Mouse (Mus musculus): ENCODE data around the gene Psd4. TPM values are rescaled to one million over a fixed set of nuclear protein-coding genes. Genes with fewer than 3 reads are reported as not detected.

Psd4 gene
- polyA plus RNA-seq, 1 experiment: 41.1 TPM

DNA sequence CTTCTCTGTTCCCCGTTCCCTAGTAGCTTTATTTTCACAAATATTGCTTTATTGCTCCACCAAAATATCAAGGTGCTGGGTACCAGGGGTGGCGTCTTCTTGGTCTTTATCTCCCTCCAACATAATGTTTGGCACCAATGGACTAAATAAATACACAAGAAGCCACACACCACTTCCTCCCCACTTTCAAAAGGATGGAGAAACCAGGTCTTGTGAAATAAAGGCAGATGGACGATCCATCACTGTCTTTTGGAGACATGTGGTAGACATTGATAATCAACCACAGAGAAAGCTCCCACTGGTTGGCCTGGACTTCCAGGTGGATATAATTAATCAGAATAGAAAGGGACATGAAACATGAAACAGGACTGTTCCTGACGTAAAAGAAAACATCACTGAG lies 62.4 kb downstream of the Psd4 start:
- DNase-seq (ENCODE audit: low read depth in 1 of 2, low spot score in 2 of 2): no peak
- TF ChIP-seq POLR2A (IDR thresholded peaks at IDR 0.05; ENCODE audit: low read depth, low read length) (no peak), CTCF (IDR thresholded peaks at IDR 0.05; ENCODE audit: extremely low read depth, insufficient read depth, insufficient read length, insufficient replicate concordance) (no peak)
- WGBS: 61% methylated on average over 4 of the region's 4 CpGs
- Histone ChIP-seq H3K27ac (ENCODE audit: insufficient read depth, low read length) (no peak overlapping the region), H3K4me1 (ENCODE audit: control insufficient read depth, insufficient read depth, insufficient read length) (no peaks in the 10 kb centered on the region), H3K4me3 (ENCODE audit: extremely low read depth, insufficient read depth, insufficient read length) (no peak overlapping the region), H3K27me3 (ENCODE audit: control insufficient read depth, insufficient read depth, low read length) (no peaks in the 10 kb centered on the region), H3K36me3 (ENCODE audit: control insufficient read depth, insufficient read depth, low read length) (no peaks in the 10 kb centered on the region)

DNA sequence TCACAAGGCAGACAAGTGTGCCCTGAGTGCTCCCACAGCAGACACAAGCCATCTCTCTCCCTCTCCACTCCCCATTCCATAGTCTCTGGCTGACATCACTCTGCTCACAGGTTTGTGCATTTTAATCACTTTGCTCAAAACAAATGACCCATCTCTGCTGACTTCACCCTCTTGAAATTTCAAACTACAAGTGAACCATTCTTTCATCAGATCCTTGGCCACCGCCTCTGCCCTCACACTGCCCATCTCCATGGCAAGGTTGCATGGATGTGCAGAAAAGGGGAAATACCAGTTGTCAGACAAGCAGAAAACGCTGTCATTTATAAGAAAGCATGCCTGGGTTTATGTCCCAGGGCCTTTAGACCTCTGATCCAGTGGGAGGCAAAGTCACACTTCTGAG lies 67.3 kb downstream of the Psd4 start:
- no peak for DNase-seq (ENCODE audit: low read depth in 1 of 2, low spot score in 2 of 2)
- no peak for TF ChIP-seq CTCF (IDR thresholded peaks at IDR 0.05; ENCODE audit: extremely low read depth, insufficient read depth, insufficient read length, insufficient replicate concordance)
- no peak for TF ChIP-seq POLR2A (IDR thresholded peaks at IDR 0.05; ENCODE audit: low read depth, low read length)
- 72% methylated on average over 2 of the region's 2 CpGs for WGBS

DNA sequence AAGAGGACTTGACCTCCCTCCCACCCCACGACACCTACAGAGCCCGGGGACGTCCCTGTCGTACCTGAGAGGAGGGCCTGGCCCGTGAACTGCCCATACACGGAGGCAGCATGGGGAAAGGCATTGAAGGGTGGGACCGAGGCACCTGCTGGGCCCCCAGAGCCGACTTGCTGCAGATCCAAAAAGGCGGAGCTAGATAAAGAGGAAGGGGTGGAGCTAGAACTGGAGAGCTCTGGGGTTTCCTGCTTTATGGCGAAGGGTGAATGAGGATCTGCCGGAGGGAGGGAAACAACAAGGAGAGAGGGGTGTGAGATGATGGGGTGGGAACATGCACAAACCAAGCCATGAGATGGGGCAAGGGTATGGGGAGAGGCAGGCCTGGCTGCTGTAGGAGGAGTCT lies 68.3 kb downstream of the Psd4 start:
- Histone ChIP-seq H3K36me3 (ENCODE audit: control insufficient read depth, insufficient read depth, low read length) (no peaks in the 10 kb centered on the region), H3K4me3 (ENCODE audit: extremely low read depth, insufficient read depth, insufficient read length) (no peak overlapping the region), H3K4me1 (ENCODE audit: control insufficient read depth, insufficient read depth, insufficient read length) (no peaks in the 10 kb centered on the region), H3K27ac (ENCODE audit: insufficient read depth, low read length) (no peak overlapping the region), H3K27me3 (ENCODE audit: control insufficient read depth, insufficient read depth, low read length) (no peaks in the 10 kb centered on the region)
- DNase-seq (ENCODE audit: low read depth in 1 of 2, low spot score in 2 of 2): no peak
- 73% methylated on average over 11 of the region's 11 CpGs for WGBS
- TF ChIP-seq POLR2A (IDR thresholded peaks at IDR 0.05; ENCODE audit: low read depth, low read length) (no peak), CTCF (IDR thresholded peaks at IDR 0.05; ENCODE audit: extremely low read depth, insufficient read depth, insufficient read length, insufficient replicate concordance) (no peak)

More for the DNA sequence above, 67.3 kb downstream of the Psd4 start:
- Histone ChIP-seq H3K4me3 (ENCODE audit: extremely low read depth, insufficient read depth, insufficient read length) (no peak overlapping the region), H3K4me1 (ENCODE audit: control insufficient read depth, insufficient read depth, insufficient read length) (no peaks in the 10 kb centered on the region), H3K36me3 (ENCODE audit: control insufficient read depth, insufficient read depth, low read length) (no peaks in the 10 kb centered on the region), H3K27me3 (ENCODE audit: control insufficient read depth, insufficient read depth, low read length) (no peaks in the 10 kb centered on the region), H3K27ac (ENCODE audit: insufficient read depth, low read length) (no peak overlapping the region)

DNA sequence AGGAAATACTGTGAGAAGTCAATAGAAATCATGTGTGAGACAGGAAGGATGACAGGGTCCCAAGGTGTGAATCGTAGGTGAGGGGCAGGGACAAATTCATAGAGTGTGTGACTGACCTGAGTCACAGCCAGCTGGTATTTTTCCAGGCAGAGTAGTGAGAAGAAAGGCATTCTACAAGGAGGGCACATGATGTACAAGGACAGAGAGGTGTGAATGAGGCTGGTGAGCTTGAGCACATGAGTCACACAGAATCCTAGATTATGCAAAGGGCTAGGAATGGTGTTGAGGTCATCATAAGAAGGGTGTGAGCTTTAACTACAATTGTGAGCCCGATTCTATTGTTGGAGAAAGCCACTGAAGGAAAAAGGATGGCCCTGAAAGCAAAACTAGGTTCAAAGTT lies 72.7 kb downstream of the Psd4 start:
- no peaks in the 10 kb centered on the region for H3K36me3 ChIP-seq (ENCODE audit: control insufficient read depth, insufficient read depth, low read length)
- 66% methylated on average over 2 of the region's 2 CpGs for WGBS
- H3K4me1 ChIP-seq (ENCODE audit: control insufficient read depth, insufficient read depth, insufficient read length): no peaks in the 10 kb centered on the region
- H3K4me3 ChIP-seq (ENCODE audit: extremely low read depth, insufficient read depth, insufficient read length): no peak overlapping the region
- no peak for TF ChIP-seq CTCF (IDR thresholded peaks at IDR 0.05; ENCODE audit: extremely low read depth, insufficient read depth, insufficient read length, insufficient replicate concordance)
- no peak for TF ChIP-seq POLR2A (IDR thresholded peaks at IDR 0.05; ENCODE audit: low read depth, low read length)
- H3K27me3 ChIP-seq (ENCODE audit: control insufficient read depth, insufficient read depth, low read length): no peaks in the 10 kb centered on the region
- no peak for DNase-seq (ENCODE audit: low read depth in 1 of 2, low spot score in 2 of 2)
- H3K27ac ChIP-seq (ENCODE audit: insufficient read depth, low read length): no peak overlapping the region

DNA sequence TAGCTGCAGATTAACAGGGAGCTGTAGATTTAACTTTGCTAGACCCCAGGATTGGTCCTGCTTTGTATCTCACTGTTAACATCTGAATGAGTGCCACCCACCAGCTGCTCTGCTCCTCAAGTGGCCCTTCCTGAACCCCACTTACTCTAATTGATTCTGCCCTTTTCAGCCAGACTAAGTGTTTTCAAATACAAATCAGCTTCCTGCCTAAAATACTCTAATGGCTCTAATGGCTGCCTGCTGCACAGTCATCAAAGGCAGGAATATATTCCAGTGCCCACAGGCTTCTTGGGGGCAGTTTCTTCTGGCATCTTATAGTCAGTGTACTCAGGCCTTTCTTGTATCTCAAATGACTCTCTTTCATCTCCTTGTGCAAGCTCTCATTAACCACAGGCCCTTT lies 74.5 kb downstream of the Psd4 start:
- Histone ChIP-seq H3K27me3 (ENCODE audit: control insufficient read depth, insufficient read depth, low read length) (no peaks in the 10 kb centered on the region), H3K36me3 (ENCODE audit: control insufficient read depth, insufficient read depth, low read length) (no peaks in the 10 kb centered on the region), H3K27ac (ENCODE audit: insufficient read depth, low read length) (no peak overlapping the region), H3K4me3 (ENCODE audit: extremely low read depth, insufficient read depth, insufficient read length) (no peak overlapping the region), H3K4me1 (ENCODE audit: control insufficient read depth, insufficient read depth, insufficient read length) (no peaks in the 10 kb centered on the region)
- TF ChIP-seq CTCF (IDR thresholded peaks at IDR 0.05; ENCODE audit: extremely low read depth, insufficient read depth, insufficient read length, insufficient replicate concordance): no peak
- no peak for TF ChIP-seq POLR2A (IDR thresholded peaks at IDR 0.05; ENCODE audit: low read depth, low read length)
- DNase-seq (ENCODE audit: low read depth in 1 of 2, low spot score in 2 of 2): no peak

DNA sequence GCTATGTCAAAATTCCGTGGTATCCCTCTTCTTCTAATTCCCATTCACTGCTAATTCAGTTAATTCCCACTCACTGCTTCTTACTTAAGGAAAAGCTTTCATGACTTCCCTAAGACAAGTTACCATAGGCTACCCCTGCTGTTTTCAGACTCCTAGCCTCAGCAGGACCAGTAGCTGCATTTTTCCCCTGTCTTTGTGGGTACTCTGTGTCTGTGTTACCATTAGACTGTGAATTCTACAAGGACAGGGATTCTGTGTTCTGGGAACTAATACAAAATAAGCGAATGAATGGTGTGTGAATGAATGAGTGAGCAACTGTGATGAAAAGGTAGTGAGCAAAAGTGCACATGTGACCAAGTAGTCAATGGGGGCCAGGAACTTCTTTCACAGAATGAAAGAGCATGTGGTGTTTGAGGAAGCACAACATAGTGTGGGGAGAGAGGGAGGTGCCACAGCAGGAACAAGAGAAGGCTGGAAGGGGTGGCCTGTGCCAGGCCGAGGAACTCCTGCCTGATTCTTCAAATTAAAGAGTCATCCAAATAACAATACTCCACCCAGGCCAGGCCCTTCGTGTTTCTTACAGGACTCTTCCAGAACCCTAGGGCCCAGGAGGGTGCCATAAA lies 75.0 kb downstream of the Psd4 start:
- no peak overlapping the region for H3K27ac ChIP-seq (ENCODE audit: insufficient read depth, low read length)
- no peaks in the 10 kb centered on the region for H3K27me3 ChIP-seq (ENCODE audit: control insufficient read depth, insufficient read depth, low read length)
- 67% methylated on average over 4 of the region's 4 CpGs for WGBS
- DNase-seq (ENCODE audit: low read depth in 1 of 2, low spot score in 2 of 2): no peak
- H3K36me3 ChIP-seq (ENCODE audit: control insufficient read depth, insufficient read depth, low read length): no peaks in the 10 kb centered on the region
- no peak overlapping the region for H3K4me3 ChIP-seq (ENCODE audit: extremely low read depth, insufficient read depth, insufficient read length)
- H3K4me1 ChIP-seq (ENCODE audit: control insufficient read depth, insufficient read depth, insufficient read length): no peaks in the 10 kb centered on the region
- TF ChIP-seq CTCF (IDR thresholded peaks at IDR 0.05; ENCODE audit: extremely low read depth, insufficient read depth, insufficient read length, insufficient replicate concordance) (no peak), POLR2A (IDR thresholded peaks at IDR 0.05; ENCODE audit: low read depth, low read length) (no peak)

DNA sequence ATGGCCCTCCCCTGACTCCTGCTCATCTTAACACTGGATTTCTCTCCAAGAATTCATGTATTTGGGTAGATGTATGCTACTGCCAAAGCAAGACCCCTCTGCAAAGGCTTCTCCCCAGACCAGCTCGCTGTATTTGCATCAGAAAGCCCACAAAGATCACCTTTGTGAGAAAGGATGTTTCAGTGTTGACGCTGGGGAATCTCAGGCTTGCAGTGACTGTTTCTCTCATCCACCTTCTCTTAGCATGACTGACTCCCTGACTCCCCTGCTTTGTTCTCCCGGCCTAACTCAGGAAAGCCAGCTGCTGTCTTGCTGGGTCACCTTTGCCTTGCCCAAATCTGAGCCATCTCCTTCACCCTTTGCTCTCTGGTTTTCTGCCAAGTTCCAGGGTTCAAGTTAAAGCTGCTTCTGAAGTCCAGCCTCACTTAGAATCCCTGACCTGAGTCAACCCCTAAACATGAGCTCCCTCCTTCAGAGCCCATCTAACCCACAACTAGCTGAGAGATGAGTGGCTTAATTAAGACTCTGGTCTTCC lies 75.9 kb downstream of the Psd4 start:
- no peak overlapping the region for H3K27ac ChIP-seq (ENCODE audit: insufficient read depth, low read length)
- H3K36me3 ChIP-seq (ENCODE audit: control insufficient read depth, insufficient read depth, low read length): no peaks in the 10 kb centered on the region
- DNase-seq (ENCODE audit: low read depth in 1 of 2, low spot score in 2 of 2): no peak
- no peaks in the 10 kb centered on the region for H3K4me1 ChIP-seq (ENCODE audit: control insufficient read depth, insufficient read depth, insufficient read length)
- H3K4me3 ChIP-seq (ENCODE audit: extremely low read depth, insufficient read depth, insufficient read length): no peak overlapping the region
- no peak for TF ChIP-seq CTCF (IDR thresholded peaks at IDR 0.05; ENCODE audit: extremely low read depth, insufficient read depth, insufficient read length, insufficient replicate concordance)
- TF ChIP-seq POLR2A (IDR thresholded peaks at IDR 0.05; ENCODE audit: low read depth, low read length): no peak
- WGBS: 83% methylated on average over 3 of the region's 3 CpGs
- no peaks in the 10 kb centered on the region for H3K27me3 ChIP-seq (ENCODE audit: control insufficient read depth, insufficient read depth, low read length)

All from spleen, adult 2 months (tissue).